Mouse (Mus musculus) MN1 (cell line): Measurements from ENCODE around the gene Sh3pxd2b.

ENCODE experiments used
- DNase-seq: peaks from one replicate; pipeline ENCODE4 v3.0.0-alpha.2; 2016; ENCODE audit warnings: low spot score

Gene Sh3pxd2b

DNA sequence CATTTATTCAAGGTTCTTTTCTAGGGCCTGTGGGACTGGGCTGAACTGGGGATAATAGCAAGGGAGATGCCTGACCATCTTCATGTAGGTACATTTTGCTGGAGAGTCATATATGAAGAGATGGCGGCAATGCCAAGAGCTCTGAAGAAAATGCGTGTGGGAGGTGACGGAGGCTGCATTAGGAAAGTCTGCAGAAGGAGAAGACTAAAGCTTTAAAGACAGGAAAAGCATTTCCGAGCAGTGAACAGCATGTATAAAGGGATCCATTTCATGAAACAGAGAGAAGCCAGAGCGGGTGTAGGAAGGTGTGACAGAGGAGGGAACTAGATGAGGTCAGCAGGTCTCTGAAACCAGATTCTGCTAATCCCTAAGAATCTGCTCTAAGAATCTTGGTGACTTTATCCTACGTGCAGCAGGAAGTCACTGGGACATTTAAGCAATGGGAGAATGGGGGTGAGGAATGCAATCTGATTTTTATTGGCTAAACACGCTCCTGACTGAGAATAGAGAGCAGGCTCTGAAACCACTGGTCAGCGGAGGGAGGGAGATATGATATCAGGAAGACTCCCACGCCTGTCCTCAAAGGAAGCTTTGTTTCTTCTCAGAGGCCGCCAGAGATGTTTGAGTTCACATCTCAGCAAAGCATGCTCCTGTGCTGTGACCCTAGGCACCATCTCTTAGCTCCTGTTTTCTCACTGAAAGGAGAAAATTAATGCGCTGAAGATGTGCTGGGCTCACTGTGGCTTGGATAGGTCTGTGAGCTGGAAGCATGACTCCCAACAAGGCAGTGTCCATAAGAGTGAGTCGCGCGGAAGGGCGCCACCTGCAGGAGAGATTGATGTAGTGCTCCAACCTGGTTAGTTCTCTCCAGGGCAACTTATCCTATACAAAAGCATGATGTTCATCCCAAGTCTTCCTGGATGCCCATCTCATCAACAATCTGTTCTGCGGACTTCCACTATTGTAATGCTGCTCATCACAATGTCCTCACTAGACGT is 6.8 kb upstream of the Sh3pxd2b start:
- peak; percentile 85 for DNase-seq

DNA sequence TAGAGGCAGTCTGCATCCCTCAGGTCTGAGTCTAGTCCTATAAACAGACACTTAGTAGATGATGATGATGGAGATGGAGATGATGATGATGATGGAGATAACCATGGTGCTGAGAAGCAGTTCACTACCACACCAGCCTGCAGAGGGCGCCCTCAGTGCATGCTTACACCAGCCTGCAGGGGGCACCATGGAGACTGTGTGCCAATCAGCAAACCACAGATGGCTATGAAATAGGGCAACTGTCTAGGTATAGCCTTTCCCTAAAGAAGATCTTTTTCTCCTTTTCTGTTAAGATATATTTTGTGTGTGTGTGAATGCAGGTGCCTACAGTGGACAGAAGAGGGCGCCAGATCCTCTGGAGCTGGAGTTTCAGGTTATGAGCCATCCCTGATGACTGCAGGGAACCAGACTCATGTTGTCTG is 4.8 kb upstream of the Sh3pxd2b start:
- peak; percentile 70 for DNase-seq

DNA sequence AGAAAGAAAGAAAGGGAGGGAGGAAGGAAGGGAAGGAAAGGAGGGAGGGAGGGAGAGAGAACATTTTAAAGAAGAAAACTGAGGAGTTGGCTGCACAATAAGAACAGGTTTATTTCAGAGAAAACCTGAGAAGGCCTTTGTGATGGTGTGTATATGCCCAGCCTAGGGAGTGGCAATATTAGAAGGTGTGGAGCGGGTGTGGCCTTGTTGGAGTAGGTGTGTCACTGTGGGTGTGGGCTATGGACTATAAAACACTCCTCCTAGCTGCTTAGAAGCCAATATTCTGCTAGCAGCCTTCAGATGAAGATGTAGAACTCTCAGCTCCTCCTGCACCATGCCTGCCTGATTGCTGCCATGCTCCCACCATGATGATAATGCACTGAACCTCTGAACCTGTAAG is 4.3 kb upstream of the Sh3pxd2b start:
- DNase-seq, result no peak

DNA sequence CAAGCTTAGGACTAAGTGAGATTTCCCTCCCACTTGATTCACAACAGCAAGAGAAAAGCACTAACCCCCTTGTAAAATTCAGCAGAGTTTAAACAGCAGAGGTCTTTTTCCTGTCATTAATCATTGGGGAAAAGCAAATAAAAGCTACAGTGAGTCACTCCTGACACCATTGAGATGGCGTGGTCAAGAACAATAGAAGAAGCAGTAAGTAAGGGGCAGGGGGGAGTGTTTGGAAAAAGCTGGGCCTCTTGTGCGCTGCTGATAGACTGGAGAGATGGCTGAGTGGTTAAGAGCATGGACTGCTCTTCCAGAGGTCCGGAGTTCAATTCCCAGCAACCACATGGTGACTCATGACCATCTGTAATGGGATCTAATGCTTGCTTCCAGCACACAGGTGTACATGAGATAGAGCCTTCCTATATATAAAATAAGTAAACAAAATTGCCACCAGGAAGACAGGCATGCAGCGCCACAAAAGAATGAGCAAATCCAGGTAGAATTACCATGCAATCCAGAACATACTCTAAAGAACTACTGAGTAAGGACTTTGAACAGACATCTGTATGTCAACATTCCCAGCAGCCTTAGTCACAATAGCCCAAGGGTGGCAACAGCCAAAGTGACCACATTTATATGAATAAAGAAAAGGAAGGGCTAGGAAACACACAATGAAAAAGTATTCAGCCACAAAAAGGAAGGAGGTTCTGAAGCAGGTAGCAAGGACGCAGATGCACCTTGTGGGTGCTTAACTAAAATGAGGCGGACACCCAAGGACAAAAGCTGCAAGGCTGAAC is 1.9 kb upstream of the Sh3pxd2b start:
- DNase-seq, result peak; percentile 42

DNA sequence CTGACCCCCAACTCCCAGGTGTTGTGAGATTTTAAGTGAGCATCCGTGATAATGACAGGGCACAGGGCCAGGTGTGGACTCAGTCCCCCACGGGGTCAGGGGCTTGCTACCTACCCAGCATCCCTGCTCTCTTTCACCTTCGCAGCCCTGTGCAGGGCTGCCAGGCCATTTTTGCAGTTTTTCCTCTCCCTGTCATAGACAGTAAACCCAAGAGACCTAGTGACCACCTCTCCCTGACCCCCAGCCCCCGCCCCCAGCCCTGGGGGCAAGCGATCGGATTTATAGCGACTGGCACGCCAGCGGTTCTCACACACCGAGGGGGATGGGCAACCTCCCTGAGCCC is 385 bp upstream of the Sh3pxd2b start:
- no peak for DNase-seq

DNA sequence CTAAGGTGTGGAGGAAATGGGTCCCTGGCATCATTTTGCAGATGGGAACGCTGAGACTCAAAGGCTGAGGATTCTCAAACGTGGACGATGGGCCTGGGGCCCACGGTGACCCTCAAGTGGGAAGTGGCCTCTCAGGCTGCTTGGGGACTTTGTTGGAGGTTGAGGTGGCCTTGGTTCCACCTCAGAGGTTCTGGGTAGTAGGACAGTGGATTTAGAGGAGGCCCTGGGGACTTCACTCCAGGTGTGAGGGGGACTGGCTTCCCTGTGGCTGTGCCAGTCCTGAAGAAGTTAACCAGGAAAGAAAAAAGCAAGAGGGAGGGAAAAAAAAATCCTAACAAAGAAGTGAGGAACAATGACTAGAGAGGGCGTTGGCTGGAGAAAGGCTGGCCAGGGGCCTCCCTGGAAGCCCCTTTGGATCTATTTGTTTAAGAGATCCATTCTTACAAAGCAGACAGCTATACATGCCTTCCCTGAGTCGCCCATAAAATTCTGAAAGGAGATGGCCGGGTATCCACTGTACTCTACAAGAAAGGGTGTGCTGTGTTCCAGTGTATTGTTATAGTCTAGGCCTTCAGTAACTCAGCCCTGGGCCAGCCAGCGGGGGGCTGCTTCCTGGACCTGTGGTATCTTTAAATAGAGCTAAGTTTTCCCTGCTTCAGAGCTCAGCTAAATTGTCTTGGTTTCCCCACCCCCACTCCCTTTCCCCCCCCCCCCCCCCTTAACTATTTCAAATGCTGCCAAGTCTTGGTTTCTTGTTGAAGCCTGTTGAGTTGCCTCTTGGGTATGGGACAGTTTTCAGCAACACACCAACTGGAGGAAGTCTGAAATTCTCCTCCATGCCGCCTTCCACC is 1.0 kb downstream of the Sh3pxd2b start:
- no peak for DNase-seq

DNA sequence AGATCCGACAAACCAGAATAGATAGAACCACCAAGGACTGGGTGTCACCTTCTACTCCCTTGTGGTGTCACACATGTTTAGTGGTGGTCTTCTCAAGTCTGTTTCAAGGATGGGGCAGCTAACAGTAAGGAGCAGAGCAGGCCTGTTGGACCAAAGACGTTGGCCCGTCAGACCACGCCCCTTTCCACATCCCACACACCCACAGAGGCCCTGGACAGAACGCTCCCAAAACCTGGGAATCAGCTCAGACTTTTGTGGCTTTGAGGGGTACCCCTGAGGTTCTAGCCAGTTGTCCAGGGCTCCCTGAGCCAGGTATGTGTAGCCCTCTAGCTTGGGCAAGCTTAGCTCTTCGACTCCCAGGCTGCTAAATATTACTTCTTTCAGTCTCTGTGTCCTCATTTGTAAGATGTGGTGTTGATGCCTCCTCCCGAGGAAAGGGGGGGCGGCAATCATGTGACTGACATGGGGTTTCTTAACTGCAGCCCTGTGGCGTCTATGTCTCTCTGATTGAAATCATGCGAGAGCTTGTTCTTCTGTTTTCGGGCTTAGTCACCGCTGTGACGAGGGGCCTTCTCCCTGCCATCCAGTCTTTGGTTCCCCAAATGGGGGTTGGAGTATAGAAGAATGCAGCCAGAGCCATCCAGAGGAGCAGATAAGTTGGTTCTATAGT is 1.8 kb downstream of the Sh3pxd2b start:
- DNase-seq, result no peak

DNA sequence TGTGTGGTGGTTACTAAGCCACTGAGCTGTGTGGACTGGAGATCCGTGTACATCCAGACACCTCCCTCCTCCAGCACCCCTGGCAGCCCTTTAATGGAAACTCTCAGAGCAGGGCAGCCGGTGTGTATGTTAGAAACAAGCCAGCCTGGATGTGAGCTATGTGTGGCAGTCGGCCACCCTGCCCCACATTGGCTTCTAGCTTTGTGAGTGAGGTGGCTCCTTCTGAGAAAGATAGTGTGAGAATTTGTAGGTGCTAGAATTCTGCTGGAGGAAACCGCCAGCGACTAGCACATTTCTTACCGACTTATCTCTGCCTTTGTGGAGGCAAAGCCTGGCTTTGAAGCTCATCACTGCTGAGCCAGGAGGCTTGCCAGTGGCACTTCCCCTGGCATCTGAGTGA is 5.3 kb downstream of the Sh3pxd2b start:
- no peak for DNase-seq

DNA sequence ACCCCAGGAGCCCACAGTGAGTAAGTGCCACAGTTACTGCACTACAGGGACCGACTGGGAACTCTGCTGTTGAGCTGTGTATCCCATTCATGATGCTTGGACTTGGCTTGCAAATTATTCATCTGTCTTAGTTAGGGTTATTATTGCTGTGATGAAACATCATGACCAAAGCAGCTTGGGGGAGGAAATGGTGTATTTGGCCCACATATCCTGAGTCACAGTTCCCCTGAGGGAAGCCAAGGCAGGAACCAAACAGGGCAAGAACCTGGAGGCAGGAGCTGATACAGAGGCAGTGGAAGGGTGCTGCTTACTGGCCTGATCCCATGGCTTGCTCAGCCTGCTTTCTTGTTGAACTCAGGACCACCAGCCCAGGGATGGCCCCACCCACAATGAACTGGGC is 7.8 kb downstream of the Sh3pxd2b start:
- no peak for DNase-seq

DNA sequence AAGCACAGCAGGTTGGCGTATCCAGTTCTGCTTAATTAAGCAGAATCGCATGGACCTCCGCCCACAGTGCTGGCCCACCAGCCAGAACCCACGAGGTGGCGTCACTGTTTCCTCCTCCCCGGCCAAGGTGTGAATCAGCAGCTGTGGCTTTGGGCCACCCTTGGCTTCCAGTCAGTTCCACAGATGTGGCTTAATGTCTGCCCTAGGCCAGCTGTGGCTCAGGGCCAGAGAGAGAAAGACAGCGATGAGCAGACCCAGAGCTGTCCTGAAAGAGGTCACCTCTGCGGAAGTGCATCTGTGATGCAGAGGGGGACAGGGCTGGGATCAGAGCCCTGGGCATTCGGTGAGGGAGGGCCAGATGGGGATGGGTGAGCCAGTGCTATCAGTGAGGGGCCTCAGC is 10.1 kb downstream of the Sh3pxd2b start:
- peak; percentile 76 for DNase-seq

DNA sequence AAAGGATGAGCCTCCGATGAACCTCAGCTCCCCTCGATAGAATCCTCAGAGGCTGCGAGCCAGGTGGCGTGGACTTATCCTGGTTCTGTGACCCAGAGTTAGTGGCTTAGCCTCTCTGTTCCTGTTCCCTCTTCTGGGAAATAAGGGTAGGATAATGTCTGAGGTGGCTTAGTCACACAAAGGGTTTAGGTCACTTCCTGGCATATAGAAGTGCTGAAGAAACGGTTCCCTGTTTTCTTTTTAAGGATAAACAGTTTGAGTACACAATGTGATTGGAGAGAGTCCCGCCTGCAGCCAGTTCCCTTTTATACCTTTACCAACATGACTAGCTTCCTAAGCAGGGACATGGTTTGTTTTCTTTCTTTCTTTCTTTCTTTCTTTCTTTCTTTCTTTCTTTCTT is 10.8 kb downstream of the Sh3pxd2b start:
- DNase-seq, result no peak

DNA sequence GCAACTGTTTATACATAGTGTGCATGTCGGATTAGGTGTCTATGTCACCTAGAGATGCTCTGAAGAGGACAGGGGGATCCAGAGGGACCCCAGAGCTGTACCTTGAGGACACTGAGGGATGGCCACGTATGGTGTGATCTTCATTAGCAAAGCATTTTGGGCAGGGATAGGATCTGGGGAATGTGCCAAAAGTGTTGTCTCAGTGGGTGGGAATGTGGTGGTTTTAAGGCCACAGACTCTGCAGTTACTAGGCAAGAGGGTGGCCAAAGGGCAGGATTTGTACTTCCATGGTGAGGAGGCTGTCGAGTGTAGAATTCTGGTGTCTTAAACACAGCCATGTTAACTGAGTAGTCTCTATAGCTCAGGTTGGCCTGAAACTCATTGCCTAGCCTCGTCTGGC is 11.9 kb downstream of the Sh3pxd2b start:
- DNase-seq, result no peak

DNA sequence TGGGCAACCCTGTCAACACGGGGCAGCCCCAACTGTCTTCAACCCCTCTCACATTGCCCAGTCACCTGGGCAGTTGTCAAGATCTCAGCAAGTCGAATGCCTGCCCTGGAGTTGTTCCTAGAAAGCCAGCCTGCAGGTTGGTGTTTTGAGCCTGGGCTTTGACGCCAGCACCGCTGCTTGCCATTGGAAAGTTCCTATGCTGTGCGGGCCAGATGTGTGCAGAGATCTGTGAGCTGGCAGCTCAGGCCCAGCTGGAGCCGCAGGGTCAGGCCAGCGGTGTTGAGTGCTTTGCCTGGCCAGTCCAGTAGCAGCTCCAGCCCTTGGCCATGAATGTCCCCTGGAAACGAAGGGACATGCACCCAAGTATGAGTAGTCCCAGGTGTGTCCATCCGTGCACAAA is 14.2 kb downstream of the Sh3pxd2b start:
- no peak for DNase-seq

DNA sequence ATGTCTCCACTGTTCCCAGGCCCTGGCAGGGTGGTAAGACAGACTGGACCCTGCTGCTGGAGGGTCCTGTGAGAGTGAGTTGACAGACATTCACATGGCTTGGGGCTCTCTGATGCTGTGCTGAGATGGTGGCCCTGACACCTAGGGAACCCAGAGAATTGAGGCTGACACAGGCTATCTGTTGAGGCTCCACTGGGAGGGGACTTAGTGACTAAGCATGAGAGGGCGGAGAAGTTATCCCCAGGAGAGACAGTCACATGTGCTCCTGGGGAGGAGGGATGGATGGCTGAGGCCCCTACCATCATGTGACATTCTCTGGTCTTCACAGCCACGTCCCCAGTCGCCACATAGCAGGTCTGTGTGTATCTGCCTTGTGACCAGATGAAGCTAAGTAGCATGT is 15.6 kb downstream of the Sh3pxd2b start:
- no peak for DNase-seq

DNA sequence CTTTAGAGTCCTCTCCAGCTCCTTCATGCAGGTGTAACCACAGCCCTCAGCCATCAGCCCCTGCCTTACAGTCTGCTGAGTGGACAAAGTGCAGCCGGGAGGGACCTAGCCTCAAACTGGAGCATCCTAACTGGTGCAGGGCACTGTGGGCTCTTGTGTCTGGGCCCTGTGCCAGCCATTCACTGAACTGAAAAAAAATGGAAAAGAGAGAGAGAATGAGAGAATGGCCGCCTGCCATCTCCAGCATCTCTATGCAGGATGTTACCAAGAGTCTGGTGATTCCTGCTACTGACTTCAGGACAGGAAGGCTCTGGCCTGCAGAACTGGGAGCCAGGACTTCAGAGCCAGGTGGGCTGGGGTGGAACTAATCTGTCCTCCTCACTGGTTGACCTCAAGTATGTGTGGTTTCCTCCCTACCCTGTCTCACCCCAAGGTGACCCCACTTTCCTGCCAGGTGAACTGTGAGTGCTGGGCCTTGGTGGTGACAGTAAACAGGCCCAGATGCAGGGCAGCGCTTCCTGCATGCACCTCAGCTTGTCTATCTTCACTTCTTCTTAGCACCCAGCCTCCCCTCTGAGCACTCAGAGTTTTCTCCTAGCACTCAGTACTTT is 16.1 kb downstream of the Sh3pxd2b start:
- DNase-seq, result peak; percentile 96

DNA sequence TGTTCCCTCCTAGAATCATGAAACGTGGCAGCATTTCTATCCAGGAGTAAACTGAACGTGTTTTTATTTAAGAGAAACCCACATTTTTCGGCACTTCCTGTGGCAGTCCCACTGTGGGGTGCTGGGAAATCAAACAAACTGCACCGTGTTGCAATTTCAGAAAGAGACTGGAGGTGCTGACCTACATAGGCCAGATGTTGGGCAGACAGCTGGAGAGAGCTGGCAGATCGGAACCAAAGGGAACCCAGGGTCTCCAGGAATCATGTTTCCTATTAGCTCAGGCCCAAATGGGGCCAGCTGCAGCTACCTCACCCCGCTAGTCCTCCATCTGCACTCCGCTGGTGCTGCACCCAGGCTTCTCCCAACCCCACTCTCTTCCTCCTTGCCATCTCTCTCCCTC is 16.8 kb downstream of the Sh3pxd2b start:
- DNase-seq, result no peak

DNA sequence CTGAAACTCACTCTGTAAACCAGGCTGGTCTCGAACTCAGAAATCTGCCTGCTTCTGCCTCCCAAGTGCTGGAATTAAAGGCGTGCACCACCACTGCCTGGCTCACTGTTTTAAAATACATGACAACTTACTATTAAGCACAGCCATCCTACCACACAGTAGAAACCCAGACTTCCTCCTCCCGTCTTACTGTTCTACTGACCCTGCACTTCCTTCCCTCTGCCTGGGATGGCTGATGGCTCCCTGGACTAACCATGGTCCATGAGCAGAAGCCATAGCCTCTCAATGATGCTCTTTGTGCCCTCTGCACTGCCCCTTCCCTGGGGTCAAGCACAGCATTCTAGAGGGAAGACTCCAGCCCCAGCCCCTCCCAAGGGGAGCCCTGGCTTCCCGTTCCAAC is 17.9 kb downstream of the Sh3pxd2b start:
- no peak for DNase-seq

DNA sequence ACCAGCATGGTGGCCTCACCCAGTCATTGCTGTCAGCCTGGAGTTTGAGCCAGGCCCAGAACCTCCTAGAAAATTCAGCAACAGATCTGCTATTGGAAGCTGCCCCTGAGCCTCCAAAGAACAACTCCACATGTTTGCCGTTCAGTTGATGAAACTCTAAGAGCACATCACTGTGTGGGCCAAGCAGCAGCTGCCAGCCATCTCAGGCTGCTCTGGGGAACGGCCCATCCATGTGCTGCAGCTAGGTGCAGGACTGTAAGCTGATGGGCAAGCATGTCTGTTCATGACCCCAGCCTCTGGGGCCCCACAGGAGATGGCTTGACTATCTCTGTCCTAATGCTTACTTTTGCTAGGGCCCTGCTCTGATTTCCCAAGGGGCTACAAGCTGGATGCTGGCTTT is 19.4 kb downstream of the Sh3pxd2b start:
- no peak for DNase-seq

DNA sequence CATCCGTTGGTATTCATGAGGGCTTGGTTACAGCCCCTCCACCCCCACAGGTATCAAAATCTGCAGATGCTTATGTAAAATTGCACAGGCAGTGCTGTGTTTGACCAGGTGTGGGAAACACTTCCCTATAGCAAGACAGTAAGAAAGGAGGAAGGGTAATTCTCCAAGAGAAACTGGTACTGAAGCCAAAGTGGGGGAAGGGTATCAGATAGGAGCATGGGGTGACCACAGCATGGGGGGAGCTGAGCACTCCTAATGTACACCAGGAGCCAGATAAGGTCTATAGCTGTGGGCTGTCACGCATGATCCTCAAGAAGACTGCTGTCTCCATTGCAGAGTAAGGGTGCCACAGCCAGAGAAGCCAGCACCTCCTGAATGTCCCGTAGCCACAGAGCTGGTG is 21.4 kb downstream of the Sh3pxd2b start:
- DNase-seq, result no peak

DNA sequence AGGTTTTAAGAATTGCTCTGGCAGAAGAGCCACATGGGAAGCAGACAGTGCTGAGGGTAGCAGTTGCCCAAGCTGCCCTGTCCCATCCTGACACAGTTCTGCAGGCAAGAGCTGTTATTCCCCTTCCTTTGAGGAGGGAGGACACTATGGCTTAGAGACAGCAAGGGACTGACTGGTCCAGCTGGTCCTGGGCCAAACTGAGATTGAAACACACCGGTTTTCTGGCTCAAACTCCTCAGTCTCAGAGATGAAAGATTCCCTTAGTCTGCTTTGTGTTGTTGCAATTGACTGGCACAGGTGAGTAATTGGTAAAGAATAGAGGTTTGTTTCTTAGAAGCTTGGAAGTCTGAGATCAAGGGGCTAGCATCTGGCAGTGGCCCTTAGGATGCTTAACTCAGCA is 23.3 kb downstream of the Sh3pxd2b start:
- no peak for DNase-seq

DNA sequence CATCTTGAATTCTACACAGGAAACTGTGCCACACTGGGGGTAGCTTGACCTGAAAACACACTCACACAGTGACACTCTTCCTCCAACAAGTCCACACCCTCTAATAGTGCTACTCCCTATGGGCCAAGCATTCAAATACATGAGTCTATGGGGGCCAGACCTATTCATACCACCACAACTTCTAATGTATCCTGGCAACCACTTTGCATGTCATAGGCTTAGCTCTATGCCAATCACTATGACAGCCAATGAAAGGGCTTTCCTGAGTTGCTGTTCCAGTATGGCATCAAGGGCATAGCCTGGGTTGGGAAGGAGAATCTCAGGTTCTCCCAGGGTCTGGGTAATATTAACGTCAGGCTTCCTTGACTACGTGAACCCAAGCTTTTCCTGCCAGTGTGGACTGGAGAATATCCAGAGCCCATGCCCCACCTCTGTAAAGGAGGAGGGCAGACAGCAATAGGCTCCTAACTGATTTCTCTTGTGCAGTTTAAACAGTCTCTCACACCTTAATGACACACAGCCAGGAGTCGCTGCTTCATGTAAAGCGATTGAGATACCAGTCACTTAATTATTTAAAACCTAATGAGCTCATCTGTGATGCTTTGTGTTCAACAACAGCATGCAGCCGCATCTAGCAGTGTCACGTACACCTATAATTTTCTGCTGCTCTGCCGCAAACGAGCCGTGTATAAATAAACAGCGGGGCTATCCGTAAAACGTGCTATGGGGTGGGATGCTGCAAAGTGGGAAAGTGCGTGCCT is 25.8 kb downstream of the Sh3pxd2b start:
- DNase-seq, result no peak
